ENCODE assay signal across 25 mouse cellular contexts in genomic region chr13:115985715-115986114, GRCm38 (mm10).
DNase-seq lines count a peak whose midpoint lies in the region; ATAC-seq and TF ChIP-seq lines count a peak whose summit lies in the region.
"Had no signal": no experiment of that assay in that cellular context is flagged by ENCODE, and none has a peak within 500 bp of the region (broad histone marks: within the 10 kb centered on the region; RNA-seq: fewer than 3 reads in every experiment).

No protein-coding gene starts in this region.

- H3K4me2 ChIP-seq in hindbrain, embryonic 14.5 days (replicated peaks) = no peak overlapping the region
- H3K4me2 ChIP-seq: embryonic facial prominence, embryonic 13.5 days; embryonic facial prominence, embryonic 15.5 days; forebrain, embryonic 12.5 days; forebrain, embryonic 15.5 days had no signal

- H3K9ac ChIP-seq in hindbrain, embryonic 14.5 days = no peak overlapping the region
- H3K9ac ChIP-seq: embryonic facial prominence, embryonic 13.5 days; embryonic facial prominence, embryonic 15.5 days; forebrain, embryonic 12.5 days; forebrain, embryonic 15.5 days; forebrain, postnatal 0 days had no signal

- TF ChIP-seq CTCF in C2C12 (IDR thresholded peaks at IDR 0.05; ENCODE audit: control insufficient read depth, insufficient read depth, insufficient read length) = no peak

- no peaks in the 10 kb centered on the region for H3K79me2 ChIP-seq in C2C12 (ENCODE audit: control insufficient read depth, insufficient read depth)

- H3K9me3 ChIP-seq in hindbrain, embryonic 14.5 days (ENCODE audit: control insufficient read depth, low read length) = no peaks in the 10 kb centered on the region
- H3K9me3 ChIP-seq: embryonic facial prominence, embryonic 13.5 days; embryonic facial prominence, embryonic 15.5 days; forebrain, embryonic 10.5 days; forebrain, embryonic 12.5 days; forebrain, embryonic 15.5 days had no signal

- H3K36me3 ChIP-seq in C2C12 (ENCODE audit: control insufficient read depth, insufficient read depth) = no peaks in the 10 kb centered on the region
- H3K36me3 ChIP-seq in hindbrain, embryonic 14.5 days (replicated peaks; ENCODE audit: control insufficient read depth, insufficient read depth) = no peaks in the 10 kb centered on the region
- H3K36me3 ChIP-seq: embryonic facial prominence, embryonic 13.5 days; embryonic facial prominence, embryonic 15.5 days; forebrain, embryonic 10.5 days; forebrain, embryonic 12.5 days; forebrain, embryonic 15.5 days had no signal

- no peak overlapping the region for H3K27ac ChIP-seq in hindbrain, embryonic 14.5 days
- H3K27ac ChIP-seq: embryonic facial prominence, embryonic 13.5 days; embryonic facial prominence, embryonic 15.5 days; forebrain, embryonic 10.5 days; forebrain, embryonic 12.5 days; forebrain, embryonic 15.5 days had no signal

- no peak overlapping the region for H3ac ChIP-seq in C2C12 (ENCODE audit: control insufficient read depth, insufficient read length, low read depth)

- H3K4me1 ChIP-seq in hindbrain, embryonic 14.5 days (replicated peaks; ENCODE audit: control insufficient read depth, insufficient read depth, low read length) = no peaks in the 10 kb centered on the region
- H3K4me1 ChIP-seq: embryonic facial prominence, embryonic 13.5 days; embryonic facial prominence, embryonic 15.5 days; forebrain, embryonic 10.5 days; forebrain, embryonic 12.5 days; forebrain, embryonic 15.5 days had no signal

- 96% methylated on average over 3 of the region's 3 CpGs for WGBS in hindbrain, embryonic 14.5 days

- no peaks in the 10 kb centered on the region for H3K79me3 ChIP-seq in C2C12 (ENCODE audit: low read depth)

- DNase-seq in 3T3-L1 (ENCODE audit: low read depth, low spot score) = peak; percentile 40
- no peak for DNase-seq in hindbrain, embryonic 14.5 days (ENCODE audit: low spot score)
- DNase-seq in adrenal gland, postnatal 14 days = no peak
- DNase-seq in testis, postnatal 10 days (ENCODE audit: low spot score) = no peak
- DNase-seq: adrenal gland, adult 8-10 months; adrenal gland, postnatal 25 days; B cell, adult 2 months; cerebellum, adult 11 months; cerebellum, adult 18-20 months; cerebellum, adult 8-10 months; cerebellum, adult 9-11 months; cerebellum, postnatal 14 days; cerebellum, postnatal 36 days; embryo, embryonic 11 days; forebrain, postnatal 0 days had no signal

- ATAC-seq in megakaryocyte progenitor cell, adult 5-6 weeks (replicated peaks; ENCODE audit: poor library complexity) = 0 out of 2 replicates have a peak, but pooled peaks have one; percentile 29
- no peak for ATAC-seq in hindbrain, embryonic 14.5 days (ENCODE audit: low FRiP score)
- ATAC-seq: activated CD4-positive, CD25-positive, alpha-beta regulatory T cell, adult 4 months; forebrain, embryonic 15.5 days; forebrain, postnatal 0 days; Patski had no signal

- no peak overlapping the region for H3K4me3 ChIP-seq in C2C12 (ENCODE audit: insufficient read depth, poor library complexity, severe bottlenecking)
- H3K4me3 ChIP-seq in hindbrain, embryonic 14.5 days (replicated peaks; ENCODE audit: low read length) = no peak overlapping the region
- H3K4me3 ChIP-seq: embryonic facial prominence, embryonic 13.5 days; embryonic facial prominence, embryonic 15.5 days; erythroblast, embryonic 14.5 days; forebrain, embryonic 10.5 days; forebrain, embryonic 12.5 days; forebrain, embryonic 15.5 days had no signal

- H3K27me3 ChIP-seq in C2C12 (ENCODE audit: control insufficient read depth, insufficient read depth, insufficient read length) = no peaks in the 10 kb centered on the region
- no peaks in the 10 kb centered on the region for H3K27me3 ChIP-seq in hindbrain, embryonic 14.5 days (ENCODE audit: control insufficient read depth, insufficient read depth, low read length)
- H3K27me3 ChIP-seq: embryonic facial prominence, embryonic 13.5 days; embryonic facial prominence, embryonic 15.5 days; forebrain, embryonic 12.5 days; forebrain, embryonic 15.5 days; Patski had no signal

TF ChIP-seq in C2C12, 6 proteins besides CTCF, POLR2A, EP300 and RAD21:
- TF ChIP-seq MYOG (IDR thresholded peaks at IDR 0.05; ENCODE audit: control insufficient read depth, extremely low read depth, insufficient read length) (no peak), CEBPB (IDR thresholded peaks at IDR 0.05; ENCODE audit: low read depth) (peak; percentile 87), USF1 (IDR thresholded peaks at IDR 0.05; ENCODE audit: low read depth) (no peak)
